Mouse (Mus musculus): ENCODE data around the gene Naa40. TPM values are rescaled to one million over a fixed set of nuclear protein-coding genes. Genes with fewer than 3 reads are reported as not detected.

Naa40 gene
- polyA plus RNA-seq, 1 experiment from 2014 or later: 58.1 TPM

GRCm38 (mm10) chr19:7225096-7225690 lies 15.8 kb downstream of the Naa40 start:
- no peaks in the 10 kb centered on the region for H3K4me1 ChIP-seq (replicated peaks)
- no peak overlapping the region for H3K4me3 ChIP-seq
- WGBS: 87% methylated on average over 9 of the region's 9 CpGs
- no peak for ATAC-seq (ENCODE audit: low read depth)
- no peaks in the 10 kb centered on the region for H3K27me3 ChIP-seq
- no peak overlapping the region for H3K27ac ChIP-seq (replicated peaks)
- H3K9me3 ChIP-seq: no peaks in the 10 kb centered on the region
- H3K36me3 ChIP-seq: peaks cover 47% of the 10 kb centered on the region
- H3K4me2 ChIP-seq: no peak overlapping the region
- no peak overlapping the region for H3K9ac ChIP-seq

DNA sequence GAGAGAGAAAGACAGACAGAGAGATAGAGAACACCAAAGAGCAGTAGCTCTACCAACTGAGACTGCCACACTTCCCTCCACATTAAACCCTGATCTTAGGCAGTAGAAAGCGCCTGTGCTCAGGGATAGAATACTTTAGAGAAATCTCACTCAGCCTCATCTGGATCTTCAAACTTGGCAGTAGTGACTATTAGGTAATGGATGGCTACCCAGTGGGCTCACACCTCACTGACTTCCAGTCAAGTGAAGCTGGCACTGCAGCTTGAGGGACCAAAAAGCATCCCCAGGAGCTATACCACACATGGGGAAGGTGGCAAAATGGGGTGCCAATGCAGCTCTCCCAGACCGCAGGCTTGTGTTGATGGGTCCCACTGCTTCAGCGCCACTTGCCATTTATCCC lies 16.7 kb downstream of the Naa40 start:
- Histone ChIP-seq H3K27ac (replicated peaks) (no peak overlapping the region), H3K9me3 (no peaks in the 10 kb centered on the region), H3K9ac (no peak overlapping the region), H3K4me3 (no peak overlapping the region), H3K4me2 (no peak overlapping the region), H3K36me3 (peaks cover 38% of the 10 kb centered on the region), H3K4me1 (replicated peaks) (no peaks in the 10 kb centered on the region), H3K27me3 (no peaks in the 10 kb centered on the region)
- WGBS: 88% methylated on average over 3 of the region's 3 CpGs
- no peak for ATAC-seq (ENCODE audit: low read depth)

GRCm38 (mm10) chr19:7223488-7223887 lies 17.5 kb downstream of the Naa40 start:
- no peak overlapping the region for H3K4me3 ChIP-seq
- no peaks in the 10 kb centered on the region for H3K9me3 ChIP-seq
- H3K9ac ChIP-seq: no peak overlapping the region
- no peaks in the 10 kb centered on the region for H3K27me3 ChIP-seq
- H3K27ac ChIP-seq (replicated peaks): no peak overlapping the region
- no peaks in the 10 kb centered on the region for H3K4me1 ChIP-seq (replicated peaks)
- H3K36me3 ChIP-seq: peaks cover 30% of the 10 kb centered on the region
- no peak for ATAC-seq (ENCODE audit: low read depth)
- H3K4me2 ChIP-seq: no peak overlapping the region

- H3K4me3 ChIP-seq: no peak overlapping the region
- H3K9ac ChIP-seq: no peak overlapping the region
- WGBS: 86% methylated on average over 6 of the region's 6 CpGs
- no peaks in the 10 kb centered on the region for H3K27me3 ChIP-seq
- H3K9me3 ChIP-seq: no peaks in the 10 kb centered on the region
- no peak overlapping the region for H3K4me2 ChIP-seq
- peaks cover 8% of the 10 kb centered on the region for H3K4me1 ChIP-seq (replicated peaks)
- no peak for ATAC-seq (ENCODE audit: low read depth)
- no peak overlapping the region for H3K27ac ChIP-seq (replicated peaks)
- H3K36me3 ChIP-seq: peaks cover 17% of the 10 kb centered on the region
Observed at GRCm38 (mm10) chr19:7222196-7222595, 18.8 kb downstream of the Naa40 start.

DNA sequence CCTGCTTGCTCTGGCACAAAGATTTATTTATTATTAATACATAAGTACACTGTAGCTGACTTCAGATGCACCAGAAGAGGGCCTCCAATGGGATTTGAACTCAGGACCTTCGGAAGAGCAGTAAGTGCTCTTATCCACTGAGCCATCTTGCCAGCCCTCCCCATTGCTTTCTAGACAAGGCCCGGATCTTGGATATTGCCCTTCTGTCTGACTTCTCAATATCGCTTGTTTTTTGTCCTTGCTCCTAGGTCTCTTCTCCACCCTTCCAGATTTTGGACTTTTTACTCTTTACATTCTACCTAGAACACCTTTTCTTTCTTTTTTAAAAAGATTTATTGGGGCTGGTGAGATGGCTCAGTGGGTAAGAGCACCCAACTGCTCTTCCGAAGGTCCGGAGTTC lies 22.2 kb downstream of the Naa40 start:
- H3K4me3 ChIP-seq: no peak overlapping the region
- no peak overlapping the region for H3K9ac ChIP-seq
- 97% methylated on average over 5 of the region's 5 CpGs for WGBS
- no peak overlapping the region for H3K27ac ChIP-seq (replicated peaks)
- no peaks in the 10 kb centered on the region for H3K9me3 ChIP-seq
- peaks cover 39% of the 10 kb centered on the region for H3K4me1 ChIP-seq (replicated peaks)
- H3K27me3 ChIP-seq: no peaks in the 10 kb centered on the region
- no peak overlapping the region for H3K4me2 ChIP-seq
- peaks cover 20% of the 10 kb centered on the region for H3K36me3 ChIP-seq
- no peak for ATAC-seq (ENCODE audit: low read depth)

GRCm38 (mm10) chr19:7217926-7218267 lies 23.1 kb downstream of the Naa40 start:
- peak; percentile 19 for ATAC-seq (ENCODE audit: low read depth)
- 13% methylated on average over 6 of the region's 6 CpGs for WGBS
- Histone ChIP-seq H3K4me3 (peak overlapping the region; percentile 80), H3K27me3 (no peaks in the 10 kb centered on the region), H3K9ac (peak overlapping the region; percentile 22; the same call in 1 of the 2 replicates), H3K4me1 (replicated peaks) (peaks cover 39% of the 10 kb centered on the region), H3K36me3 (peaks cover 29% of the 10 kb centered on the region), H3K4me2 (peak overlapping the region; percentile 67), H3K27ac (replicated peaks) (0 out of 2 replicates have a peak overlapping the region, but pooled peaks have one; percentile 14), H3K9me3 (no peaks in the 10 kb centered on the region)

DNA sequence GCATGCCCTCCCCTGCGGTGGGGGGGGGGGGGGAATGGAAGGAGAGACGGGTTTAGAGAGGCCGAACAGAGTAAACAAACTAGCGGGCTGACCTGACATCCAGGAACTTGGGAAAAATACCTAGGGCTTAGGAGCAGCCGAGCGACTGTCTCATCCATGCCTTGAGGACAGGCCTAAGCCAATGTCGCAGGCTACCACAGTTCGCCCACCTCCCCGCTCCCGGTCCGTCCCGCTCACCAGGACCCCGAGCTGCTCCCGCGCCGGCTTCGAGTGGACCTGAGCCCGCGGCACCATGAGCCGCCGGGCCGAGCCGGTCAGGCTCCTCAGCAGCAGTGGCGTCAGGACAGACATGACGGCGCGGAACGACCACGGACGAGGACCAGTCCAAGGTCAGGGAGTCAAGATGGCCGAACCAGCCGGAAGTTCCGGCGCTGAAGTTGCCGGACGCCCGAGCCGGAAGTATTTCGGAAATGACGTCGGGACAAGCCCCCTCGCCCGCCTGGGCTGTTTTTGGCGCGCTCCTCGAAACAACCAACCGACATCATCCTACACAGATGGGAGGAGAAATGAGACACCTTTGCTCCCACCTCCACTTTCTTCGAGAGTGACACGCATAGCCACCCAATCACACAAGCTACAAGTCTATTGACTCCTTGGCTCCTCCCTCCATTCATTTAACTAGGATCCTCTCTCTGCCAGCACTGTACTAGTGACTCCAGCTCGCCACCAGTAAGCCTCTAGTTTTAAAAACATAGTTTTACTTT lies 23.6 kb downstream of the Naa40 start, which contains the start of gene Cox8a:
Cox8a (minus strand) TSS at position 455 of the 764 bp plus-strand sequence.
- WGBS: under 1% methylated on average over 50 of the region's 50 CpGs
- Histone ChIP-seq H3K27ac (replicated peaks) (peak within 1 kb of the TSS; percentile 89), H3K27me3 (no peaks in the 10 kb centered on the region)

GRCm38 (mm10) chr19:7214484-7214883 lies 26.5 kb downstream of the Naa40 start:
- Histone ChIP-seq H3K9ac (no peak overlapping the region), H3K4me3 (no peak overlapping the region), H3K4me1 (replicated peaks) (peaks cover 39% of the 10 kb centered on the region), H3K9me3 (no peaks in the 10 kb centered on the region), H3K36me3 (peaks cover 40% of the 10 kb centered on the region), H3K27me3 (no peaks in the 10 kb centered on the region), H3K4me2 (no peak overlapping the region), H3K27ac (replicated peaks) (no peak overlapping the region)
- WGBS: 91% methylated on average over 5 of the region's 5 CpGs
- no peak for ATAC-seq (ENCODE audit: low read depth)

More for the DNA sequence above, 23.6 kb downstream of the Naa40 start, which contains the start of gene Cox8a:
- Histone ChIP-seq H3K4me1 (replicated peaks) (peaks cover 39% of the 10 kb centered on the region), H3K9ac (peak within 1 kb of the TSS; percentile 86), H3K9me3 (no peaks in the 10 kb centered on the region), H3K4me3 (peak within 1 kb of the TSS; percentile 80), H3K36me3 (peaks cover 30% of the 10 kb centered on the region), H3K4me2 (peak within 1 kb of the TSS; percentile 67)
- peak; percentile 96 for ATAC-seq (ENCODE audit: low read depth)

DNA sequence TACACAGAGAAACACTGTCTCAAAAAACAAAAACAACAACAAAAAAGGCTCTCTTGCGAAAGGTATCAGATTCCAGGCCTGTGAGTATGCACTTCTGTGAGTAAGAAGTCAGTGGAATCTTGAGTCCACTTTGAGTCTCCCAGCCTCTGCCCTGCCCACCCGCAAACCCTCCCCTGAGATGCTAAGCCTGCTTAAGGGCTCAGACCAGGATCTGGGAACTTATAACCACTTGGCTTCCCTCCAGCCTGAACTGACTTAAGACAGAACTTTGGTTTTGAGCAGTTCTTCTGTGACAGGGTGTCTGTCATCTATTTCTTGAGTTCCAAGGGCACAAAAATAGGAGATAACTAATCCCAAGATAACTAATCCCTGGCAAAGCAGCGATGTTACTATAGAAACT lies 28.0 kb downstream of the Naa40 start:
- Histone ChIP-seq H3K36me3 (peaks cover 40% of the 10 kb centered on the region), H3K9me3 (no peaks in the 10 kb centered on the region), H3K27me3 (no peaks in the 10 kb centered on the region), H3K27ac (replicated peaks) (no peak overlapping the region), H3K4me1 (replicated peaks) (peaks cover 35% of the 10 kb centered on the region), H3K4me2 (no peak overlapping the region), H3K9ac (no peak overlapping the region), H3K4me3 (no peak overlapping the region)
- no peak for ATAC-seq (ENCODE audit: low read depth)
- WGBS: 93% methylated on average over 3 of the region's 3 CpGs

DNA sequence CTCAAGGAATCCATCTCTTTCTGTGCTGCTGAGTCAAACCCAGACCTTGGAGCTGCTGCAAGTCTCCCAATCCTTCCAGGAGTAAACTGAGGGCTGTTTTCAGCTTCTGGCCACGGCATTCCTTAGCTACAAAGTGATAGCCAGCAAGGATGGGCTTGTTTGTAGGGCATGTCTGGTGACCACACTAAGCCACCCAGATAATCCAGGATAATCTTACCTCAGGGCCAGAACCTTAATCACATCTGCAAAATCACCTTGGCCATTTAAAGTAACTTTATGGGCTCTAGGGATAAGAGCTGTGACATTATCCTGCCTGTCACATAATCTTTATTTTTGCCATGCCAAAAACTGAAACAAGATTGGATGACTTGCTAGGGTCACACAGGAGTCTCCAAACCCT lies 28.8 kb downstream of the Naa40 start:
- H3K4me3 ChIP-seq: no peak overlapping the region
- H3K27ac ChIP-seq (replicated peaks): no peak overlapping the region
- H3K9ac ChIP-seq: no peak overlapping the region
- no peak overlapping the region for H3K4me2 ChIP-seq
- H3K9me3 ChIP-seq: no peaks in the 10 kb centered on the region
- no peaks in the 10 kb centered on the region for H3K27me3 ChIP-seq
- 93% methylated on average over 1 of the region's 1 CpGs for WGBS
- no peak for ATAC-seq (ENCODE audit: low read depth)
- H3K4me1 ChIP-seq (replicated peaks): peaks cover 32% of the 10 kb centered on the region
- H3K36me3 ChIP-seq: peaks cover 40% of the 10 kb centered on the region

- Histone ChIP-seq H3K27me3 (no peaks in the 10 kb centered on the region), H3K9ac (no peak overlapping the region), H3K4me2 (no peak overlapping the region), H3K4me1 (replicated peaks) (peaks cover 27% of the 10 kb centered on the region), H3K4me3 (no peak overlapping the region), H3K27ac (replicated peaks) (no peak overlapping the region), H3K36me3 (peaks cover 33% of the 10 kb centered on the region), H3K9me3 (no peaks in the 10 kb centered on the region)
- 85% methylated on average over 7 of the region's 7 CpGs for WGBS
- no peak for ATAC-seq (ENCODE audit: low read depth)
Observed at GRCm38 (mm10) chr19:7209907-7210646, 30.9 kb downstream of the Naa40 start.
